Mouse (Mus musculus) ES-E14 (cell line): ENCODE data around the gene Dapl1.

Experiments used
- CHD2 ChIP-seq: IDR thresholded peaks from 2 replicates; pipeline ENCODE4 v1.6.1; 2014; ENCODE audit warnings: mild to moderate bottlenecking, low read depth, low read length, inconsistent platforms
- HCFC1 ChIP-seq: IDR thresholded peaks from 2 replicates; pipeline ENCODE4 v1.6.1; 2012; ENCODE audit warnings: low read length, inconsistent platforms, borderline replicate concordance; ENCODE audit not compliant: insufficient read depth
- MAFK ChIP-seq: IDR thresholded peaks from 2 replicates; pipeline ENCODE4 v1.6.1; 2014; ENCODE audit warnings: mild to moderate bottlenecking, low read depth, low read length, inconsistent platforms; ENCODE audit not compliant: insufficient read depth
- ZC3H11A ChIP-seq: IDR thresholded peaks from 2 replicates; pipeline ENCODE4 v1.6.1; 2012; ENCODE audit warnings: low read depth, mild to moderate bottlenecking, inconsistent platforms, low read length, borderline replicate concordance
- ZNF384 ChIP-seq: IDR thresholded peaks from 2 replicates; pipeline ENCODE4 v1.6.1; 2012; ENCODE audit warnings: low read depth, low read length, inconsistent platforms

DNA sequence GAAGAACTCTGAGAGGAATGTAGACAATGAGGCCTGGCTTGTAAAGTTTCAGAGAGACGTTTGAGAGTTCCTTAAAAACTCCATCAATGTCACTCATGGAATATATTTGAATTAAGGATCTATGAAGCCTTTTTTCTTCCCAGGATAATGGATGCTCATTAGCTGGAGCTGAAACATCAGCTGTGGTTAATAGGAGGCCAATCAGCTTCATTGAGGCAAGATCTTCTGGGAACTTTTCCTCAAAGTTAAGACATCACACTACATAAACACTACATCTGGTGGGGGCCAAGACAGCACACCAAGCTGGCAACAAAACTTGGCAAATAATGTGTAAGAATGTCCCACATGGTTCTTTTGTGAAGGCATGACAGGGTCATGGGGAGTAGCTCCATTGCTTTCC lies 68.3 kb downstream of the Dapl1 start:
- TF ChIP-seq ZC3H11A (no peak), ZNF384 (no peak), CHD2 (no peak), MAFK (no peak), HCFC1 (no peak)
